Mouse (Mus musculus) lung, embryonic 14.5 days (tissue): ENCODE data around the gene Dpep1. TPM values are rescaled to one million over a fixed set of nuclear protein-coding genes. Genes with fewer than 3 reads are reported as not detected.

Source experiments
- ATAC-seq: fragments of 200-750 bp; cut with Nextera tagmentation; 2 replicates; pipeline ENCODE4 v1.8.0; 2017; ENCODE audit warnings: mild to moderate bottlenecking, moderate TSS enrichment, moderate library complexity; ENCODE audit not compliant: insufficient read depth
- DNase-seq: peaks from one replicate; pipeline ENCODE4 v3.0.0-alpha.2; 2015
- H3K27ac ChIP-seq: fragments of 300-500 bp; sonication (generic); 2 replicates; pipeline ENCODE4 v1.5.1; 2014; ENCODE audit warnings: low read depth, mild to moderate bottlenecking, moderate library complexity
- H3K27me3 ChIP-seq: fragments of 300-500 bp; sonication (generic); 2 replicates; pipeline ENCODE4 v1.6.1; 2014; ENCODE audit warnings: low read length, control low read depth; ENCODE audit not compliant: insufficient read depth
- H3K36me3 ChIP-seq: fragments of 300-500 bp; sonication (generic); 2 replicates; pipeline ENCODE4 v1.6.1; 2014; ENCODE audit warnings: control low read depth; ENCODE audit not compliant: insufficient read depth
- H3K4me1 ChIP-seq: fragments of 300-500 bp; sonication (generic); 2 replicates; pipeline ENCODE4 v1.6.1; 2014; ENCODE audit warnings: antibody characterized with exemption, control low read depth; ENCODE audit not compliant: insufficient read depth
- H3K4me2 ChIP-seq: fragments of 300-500 bp; sonication (generic); 2 replicates; pipeline ENCODE4 v1.6.1; 2014; ENCODE audit warnings: mild to moderate bottlenecking
- H3K4me3 ChIP-seq: fragments of 300-500 bp; sonication (generic); 2 replicates; pipeline ENCODE4 v1.5.1; 2014; ENCODE audit warnings: low read depth, low read length
- H3K9ac ChIP-seq: fragments of 300-500 bp; sonication (generic); 2 replicates; pipeline ENCODE4 v1.6.1; 2014
- H3K9me3 ChIP-seq: fragments of 300-500 bp; sonication (generic); 2 replicates; pipeline ENCODE4 v1.6.1; 2016; ENCODE audit warnings: low read depth, low read length, control low read depth
- CTCF ChIP-seq: IDR thresholded peaks from 2 replicates; pipeline ENCODE4 v1.5.1; 2016; ENCODE audit warnings: antibody characterized with exemption, low read depth
- WGBS: fragments of 180-500 bp; shearing (Covaris S2); extraction: QIAGEN DNeasy Blood & Tissue Kit; methylation state at CpG from one replicate; pipeline ENCODE4 v1.1.7; 2014; 5-methylcytosine and 5-hydroxymethylcytosine counted together
- polyA plus RNA-seq: library from polyadenylated mRNA; unstranded; fragments of >200 nt; fragmentation: Nextera tagmentation; extraction: Ambion mirVana; gene quantifications from 2 replicates; pipeline ENCODE4 v1.2.1, GENCODE M21; 2014

Dpep1 gene
- polyA plus RNA-seq, 1 experiment from 2014 or later = 1.0 TPM

GRCm38 (mm10) chr8:123250940-123251339 is 64.9 kb downstream of the Dpep1 start:
- Histone ChIP-seq H3K9me3 (no peaks in the 10 kb centered on the region), H3K27ac (no peak overlapping the region), H3K36me3 (peaks cover 58% of the 10 kb centered on the region), H3K4me2 (no peak overlapping the region), H3K4me3 (no peak overlapping the region), H3K9ac (no peak overlapping the region), H3K27me3 (no peaks in the 10 kb centered on the region), H3K4me1 (peaks cover 12% of the 10 kb centered on the region; the same call in 1 of the 2 replicates)
- TF ChIP-seq CTCF = no peak
- DNase-seq (no peak), ATAC-seq (no peak)
- WGBS = 89% methylated on average over 5 of the region's 5 CpGs

Other genes starting within 250 kb of the Dpep1 start
- 87.5 and 94.6 TPM in 2 replicates for gene Ankrd11, start 144.0 kb upstream of the Dpep1 start, polyA plus RNA-seq
- 44.5 and 45.0 TPM in 2 replicates for gene Spg7, start 123.3 kb upstream of the Dpep1 start, polyA plus RNA-seq
- gene Rpl13, start 83.9 kb upstream of the Dpep1 start, polyA plus RNA-seq = 1,722 and 1,770 TPM in 2 replicates
- 0.24 and 0.49 TPM in 2 replicates for gene Cpne7, start 68.9 kb upstream of the Dpep1 start, polyA plus RNA-seq
- gene Sult5a1, start 27.9 kb upstream of the Dpep1 start, polyA plus RNA-seq = 16.3 and 17.8 TPM in 2 replicates
- gene Chmp1a, start 26.5 kb downstream of the Dpep1 start, polyA plus RNA-seq = 102 and 108 TPM in 2 replicates
- gene Spata33, start 26.6 kb downstream of the Dpep1 start, polyA plus RNA-seq = 3.1 and 4.8 TPM in 2 replicates
- gene Cdk10, start 38.6 kb downstream of the Dpep1 start, polyA plus RNA-seq = 33.2 and 36.3 TPM in 2 replicates
- gene Spata2l, start 50.0 kb downstream of the Dpep1 start, polyA plus RNA-seq = 2.3 and 4.1 TPM in 2 replicates
- gene Zfp276, start 68.0 kb downstream of the Dpep1 start, polyA plus RNA-seq = 19.7 and 26.6 TPM in 2 replicates
- gene Vps9d1, start 68.1 kb downstream of the Dpep1 start, polyA plus RNA-seq = 25.9 and 28.1 TPM in 2 replicates
- gene Fanca, start 132.3 kb downstream of the Dpep1 start, polyA plus RNA-seq = 40.0 and 41.6 TPM in 2 replicates
- gene Spire2, start 146.5 kb downstream of the Dpep1 start, polyA plus RNA-seq = 1.7 TPM in 2 replicates
- 144 and 146 TPM in 2 replicates for gene Tcf25, start 187.5 kb downstream of the Dpep1 start, polyA plus RNA-seq
- gene Mc1r, start 220.9 kb downstream of the Dpep1 start, polyA plus RNA-seq = not detected in 2 replicates
- gene Tubb3, start 225.2 kb downstream of the Dpep1 start, polyA plus RNA-seq = 1.7 and 3.0 TPM in 2 replicates
- 34.1 and 34.3 TPM in 2 replicates for gene Def8, start 237.3 kb downstream of the Dpep1 start, polyA plus RNA-seq